Mouse (Mus musculus) stomach, postnatal 0 days (tissue): Measurements from ENCODE around the gene Serpinb1a.

Source experiments
- CTCF ChIP-seq: IDR thresholded peaks from 2 replicates; pipeline ENCODE4 v1.5.1; 2016; ENCODE audit warnings: antibody characterized with exemption, low read depth, mild to moderate bottlenecking, moderate library complexity
- EP300 ChIP-seq: optimal IDR thresholded peaks from 2 replicates; pipeline ENCODE3; 2016; ENCODE audit warnings: antibody characterized with exemption

DNA sequence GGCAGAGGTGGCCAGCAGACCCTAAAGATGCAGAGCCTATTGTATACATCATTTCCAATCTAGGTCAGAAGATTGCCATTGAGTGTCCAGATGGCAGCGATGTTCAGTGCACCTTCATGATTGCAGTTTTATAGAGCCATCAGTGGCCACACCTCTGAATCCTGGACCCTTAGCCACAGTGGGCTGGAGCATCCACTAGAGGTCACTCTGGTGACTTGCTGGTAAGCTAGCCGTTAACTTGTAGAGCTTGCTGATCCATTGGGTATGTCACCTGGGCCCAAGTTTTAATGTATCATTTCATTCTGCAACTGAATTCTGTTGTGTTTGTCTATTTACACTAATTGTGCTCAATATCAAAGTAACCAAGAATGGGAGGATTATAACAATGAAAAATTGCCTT, 14.6 kb upstream of the Serpinb1a start:
- TF ChIP-seq CTCF (peak; percentile 53), EP300 (no peak)
